Mouse (Mus musculus) limb, embryonic 11.5 days (tissue): ENCODE results near the gene Hexa. TPM values are rescaled to one million over a fixed set of nuclear protein-coding genes. Genes with fewer than 3 reads are reported as not detected.

Source experiments
- ATAC-seq: fragments of 200-750 bp; cut with Nextera tagmentation; 2 replicates; pipeline ENCODE4 v1.8.0; 2017; ENCODE audit warnings: low read depth; ENCODE audit not compliant: insufficient number of reproducible peaks, low FRiP score, low TSS enrichment
- DNase-seq: peaks from one replicate; pipeline ENCODE4 v3.0.0-alpha.2; 2015; ENCODE audit warnings: low spot score
- H3K27ac ChIP-seq: fragments of 300-500 bp; sonication (generic); replicated peaks from 2 replicates; pipeline ENCODE4 v1.5.1; 2014; ENCODE audit warnings: low read depth, mild to moderate bottlenecking, low read length
- H3K27me3 ChIP-seq: fragments of 300-500 bp; sonication (generic); 2 replicates; pipeline ENCODE4 v1.6.1; 2014; ENCODE audit warnings: mild to moderate bottlenecking, low read length, mixed read lengths; ENCODE audit not compliant: control insufficient read depth, insufficient read depth
- H3K36me3 ChIP-seq: fragments of 300-500 bp; sonication (generic); 2 replicates; pipeline ENCODE4 v1.6.1; 2014; ENCODE audit warnings: mild to moderate bottlenecking, low read length, moderate library complexity, mixed read lengths; ENCODE audit not compliant: control insufficient read depth, insufficient read depth
- H3K4me1 ChIP-seq: fragments of 300-500 bp; sonication (generic); 2 replicates; pipeline ENCODE4 v1.6.1; 2014; ENCODE audit warnings: low read length, mixed read lengths; ENCODE audit not compliant: control insufficient read depth, insufficient read depth
- H3K4me2 ChIP-seq: fragments of 300-500 bp; sonication (generic); 2 replicates; pipeline ENCODE4 v1.6.1; 2014; ENCODE audit warnings: low read depth, mild to moderate bottlenecking, moderate library complexity; ENCODE audit not compliant: severe bottlenecking
- H3K4me3 ChIP-seq: fragments of 300-500 bp; sonication (generic); 2 replicates; pipeline ENCODE4 v1.5.1; 2014; ENCODE audit warnings: low read depth, low read length
- H3K9ac ChIP-seq: fragments of 300-500 bp; sonication (generic); 2 replicates; pipeline ENCODE4 v1.6.1; 2014; ENCODE audit warnings: mild to moderate bottlenecking, low read length
- H3K9me3 ChIP-seq: fragments of 300-500 bp; sonication (generic); 2 replicates; pipeline ENCODE4 v1.6.1; 2016; ENCODE audit warnings: low read length; ENCODE audit not compliant: control insufficient read depth
- WGBS: fragments of 180-500 bp; shearing (Covaris S2); extraction: QIAGEN DNeasy Blood & Tissue Kit; methylation state at CpG from one replicate; pipeline ENCODE4 v1.1.7; 2014; 5-methylcytosine and 5-hydroxymethylcytosine counted together
- polyA plus RNA-seq: library from polyadenylated mRNA; unstranded; fragments of >200 nt; fragmentation: Nextera tagmentation; extraction: Ambion mirVana; gene quantifications from 2 replicates; pipeline ENCODE4 v1.2.1, GENCODE M21; 2014

The Hexa gene
- polyA plus RNA-seq, 1 experiment from 2014 or later, result 49.5 TPM

- 87% methylated on average over 10 of the region's 10 CpGs for WGBS
These were observed 50.5 kb downstream of the Hexa start for GRCm38 (mm10) chr9:59589703-59590439.

GRCm38 (mm10) chr9:59601661-59602060 lies 62.3 kb downstream of the Hexa start:
- DNase-seq, result no peak
- Histone ChIP-seq H3K4me2 (no peak overlapping the region), H3K4me3 (no peak overlapping the region), H3K4me1 (no peaks in the 10 kb centered on the region), H3K27ac (no peak overlapping the region), H3K9ac (no peak overlapping the region), H3K9me3 (no peaks in the 10 kb centered on the region), H3K27me3 (peaks cover 9% of the 10 kb centered on the region), H3K36me3 (no peaks in the 10 kb centered on the region)
- no peak for ATAC-seq
- 78% methylated on average over 8 of the region's 8 CpGs for WGBS

More at GRCm38 (mm10) chr9:59589703-59590439, 50.5 kb downstream of the Hexa start:
- Histone ChIP-seq H3K9me3 (no peaks in the 10 kb centered on the region), H3K9ac (no peak overlapping the region), H3K36me3 (no peaks in the 10 kb centered on the region), H3K27me3 (no peaks in the 10 kb centered on the region), H3K4me3 (no peak overlapping the region), H3K4me1 (no peaks in the 10 kb centered on the region), H3K4me2 (no peak overlapping the region), H3K27ac (no peak overlapping the region)
- no peak for ATAC-seq
- DNase-seq, result no peak

GRCm38 (mm10) chr9:59605967-59606366 lies 66.6 kb downstream of the Hexa start:
- ATAC-seq (no peak), DNase-seq (no peak)
- Histone ChIP-seq H3K9ac (no peak overlapping the region), H3K4me1 (no peaks in the 10 kb centered on the region), H3K36me3 (no peaks in the 10 kb centered on the region), H3K27me3 (peaks cover 9% of the 10 kb centered on the region), H3K9me3 (no peaks in the 10 kb centered on the region), H3K4me3 (no peak overlapping the region), H3K27ac (no peak overlapping the region), H3K4me2 (no peak overlapping the region)
- WGBS, result 54% methylated on average over 6 of the region's 6 CpGs

- ATAC-seq (no peak), DNase-seq (no peak)
- WGBS, result 89% methylated on average over 2 of the region's 2 CpGs
- Histone ChIP-seq H3K4me1 (no peaks in the 10 kb centered on the region), H3K9ac (no peak overlapping the region), H3K27me3 (no peaks in the 10 kb centered on the region), H3K36me3 (no peaks in the 10 kb centered on the region), H3K4me3 (no peak overlapping the region), H3K4me2 (no peak overlapping the region), H3K9me3 (no peaks in the 10 kb centered on the region), H3K27ac (no peak overlapping the region)
These were observed 71.6 kb downstream of the Hexa start for GRCm38 (mm10) chr9:59610950-59611349.

Other genes starting within 250 kb of the Hexa start
- gene Adpgk, start 248.0 kb upstream of the Hexa start, polyA plus RNA-seq, result 53.4 and 54.3 TPM in 2 replicates
- gene Bbs4, start 186.0 kb upstream of the Hexa start, polyA plus RNA-seq, result 16.8 and 17.8 TPM in 2 replicates
- gene Arih1, start 52.9 kb upstream of the Hexa start, polyA plus RNA-seq, result 20.3 and 21.2 TPM in 2 replicates
- 0.13 and 0.28 TPM in 2 replicates for gene Tmem202, start 307 bp downstream of the Hexa start, polyA plus RNA-seq
- gene Celf6, start 38.4 kb downstream of the Hexa start, polyA plus RNA-seq, result not detected in 2 replicates
- gene Parp6, start 77.7 kb downstream of the Hexa start, polyA plus RNA-seq, result 28.2 and 29.7 TPM in 2 replicates
- 1,975 and 1,999 TPM in 2 replicates for gene Pkm, start 116.8 kb downstream of the Hexa start, polyA plus RNA-seq
- 0.20 and 0.27 TPM in 2 replicates for gene Gramd2, start 140.6 kb downstream of the Hexa start, polyA plus RNA-seq
- gene Senp8, start 211.2 kb downstream of the Hexa start, polyA plus RNA-seq, result 20.0 and 20.1 TPM in 2 replicates
- gene Myo9a, start 211.4 kb downstream of the Hexa start, polyA plus RNA-seq, result 14.1 and 17.7 TPM in 2 replicates